Mouse (Mus musculus) testis, postnatal 14 days (tissue): ENCODE measurements around the gene C5ar2.

Experiments
- DNase-seq: peaks from one replicate; pipeline ENCODE4 v3.0.0; 2021; ENCODE audit warnings: low spot score

C5ar2 gene

DNA sequence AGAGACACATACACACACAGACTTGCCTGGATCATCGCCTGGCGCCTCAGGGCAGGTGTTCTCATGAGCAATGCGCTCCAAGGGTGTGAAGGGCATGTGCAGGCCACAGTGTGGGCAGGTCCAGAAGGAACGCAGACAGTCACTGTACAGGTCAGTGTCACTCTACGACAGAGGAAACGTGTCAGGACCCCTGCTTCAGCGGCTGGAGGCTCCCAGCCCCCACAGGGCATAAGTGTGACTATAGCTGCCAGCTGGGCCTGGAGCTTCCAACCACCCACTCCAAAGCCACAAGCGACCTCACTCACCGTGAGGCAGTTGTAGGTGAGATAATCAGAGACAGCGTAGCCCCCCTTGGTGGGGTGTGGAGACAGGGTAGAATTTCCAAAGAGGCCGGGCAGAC lies 45.4 kb downstream of the C5ar2 start:
- DNase-seq, result no peak

DNA sequence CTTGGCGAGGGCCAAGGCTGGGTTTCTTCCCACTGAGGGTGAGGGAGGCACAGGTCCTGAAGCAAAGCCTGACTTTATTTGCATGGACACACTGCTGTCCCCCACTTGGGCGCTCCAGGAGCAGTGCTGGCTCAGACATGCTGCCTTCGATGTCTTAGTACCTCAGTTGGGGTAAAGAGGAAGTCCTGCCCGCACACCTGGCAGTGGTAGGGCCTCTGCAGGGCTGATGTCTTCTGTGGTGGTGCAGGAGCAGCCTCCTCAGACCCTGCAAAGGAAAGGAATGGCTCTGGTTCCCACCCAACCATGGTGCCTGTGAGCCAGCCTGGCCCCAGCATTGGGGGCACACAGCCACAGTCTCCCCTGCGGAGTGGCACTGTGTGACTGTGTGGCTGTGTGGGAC lies 46.8 kb downstream of the C5ar2 start:
- DNase-seq, result no peak

DNA sequence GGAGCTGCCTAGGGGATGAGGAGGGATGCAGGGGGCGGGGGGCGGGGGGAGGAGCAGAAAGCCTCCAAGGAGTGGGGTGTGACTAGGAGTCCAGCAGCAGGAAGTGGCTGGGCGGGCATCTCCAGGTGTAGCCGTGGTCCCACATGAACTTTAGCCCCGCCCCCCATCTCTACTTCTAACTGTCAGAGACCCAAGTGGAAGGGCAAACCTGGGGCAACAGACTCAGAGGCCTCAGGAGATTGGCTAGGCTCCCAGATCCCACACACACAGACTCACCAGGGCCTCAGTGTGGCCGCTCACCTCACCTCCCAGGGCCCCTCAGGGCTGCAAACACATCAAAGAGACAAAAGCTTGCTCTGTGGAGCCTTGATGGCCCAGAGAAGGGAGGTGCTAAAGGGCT lies 47.3 kb downstream of the C5ar2 start:
- DNase-seq, result no peak

GRCm38 (mm10) chr7:16193702-16194101 lies 50.3 kb downstream of the C5ar2 start:
- DNase-seq, result no peak

- peak; percentile 45 for DNase-seq
Measured at GRCm38 (mm10) chr7:16192315-16192714, 51.6 kb downstream of the C5ar2 start.

GRCm38 (mm10) chr7:16187494-16187893 lies 56.5 kb downstream of the C5ar2 start:
- DNase-seq, result no peak
